Mouse (Mus musculus): Measurements from ENCODE around the gene Tcaim. TPM values are rescaled to one million over a fixed set of nuclear protein-coding genes. Genes with fewer than 3 reads are reported as not detected.
"Not testable (repeated sequence)": the region's sequence is repeated elsewhere in the genome, so short reads cannot be mapped to it uniquely, and the experiment has no call there.

Gene Tcaim
- polyA plus RNA-seq, 1 experiment from 2014 or later, result 6.3 TPM

- Histone ChIP-seq H3K4me1 (ENCODE audit: control insufficient read depth, insufficient read depth, low read length) (no peaks in the 10 kb centered on the region), H3K4me2 (replicated peaks; ENCODE audit: low read depth, low read length) (no peak within 1 kb of the TSS), H3K36me3 (ENCODE audit: control insufficient read depth, insufficient read depth, low read length) (no peaks in the 10 kb centered on the region), H3K27me3 (ENCODE audit: control insufficient read depth, insufficient read depth, low read length) (no peaks in the 10 kb centered on the region), H3K9ac (ENCODE audit: low read depth, low read length) (no peak within 1 kb of the TSS), H3K27ac (ENCODE audit: low read depth, low read length) (no peak within 1 kb of the TSS), H3K4me3 (ENCODE audit: low read length) (no peak within 1 kb of the TSS), H3K9me3 (ENCODE audit: control insufficient read depth, low read length) (peaks cover 4% of the 10 kb centered on the region; the same call in 1 of the 2 replicates)
- 76% methylated on average over 3 of the region's 3 CpGs for WGBS
- ATAC-seq (ENCODE audit: low FRiP score, low TSS enrichment), result no peak
Observed at GRCm38 (mm10) chr9:122843760-122844159, 38.4 kb downstream of the Tcaim start, which contains the start of gene Gm35549. Gm35549 (minus strand) TSS chr9:122844035.

GRCm38 (mm10) chr9:122845621-122846020 lies 40.3 kb downstream of the Tcaim start:
- H3K36me3 ChIP-seq (ENCODE audit: control insufficient read depth, insufficient read depth, low read length), result peaks cover 14% of the 10 kb centered on the region; the same call in 1 of the 2 replicates
- 82% methylated on average over 3 of the region's 3 CpGs for WGBS
- no peak overlapping the region for H3K4me3 ChIP-seq (ENCODE audit: low read length)
- no peak overlapping the region for H3K4me2 ChIP-seq (replicated peaks; ENCODE audit: low read depth, low read length)
- no peak overlapping the region for H3K9ac ChIP-seq (ENCODE audit: low read depth, low read length)
- H3K4me1 ChIP-seq (ENCODE audit: control insufficient read depth, insufficient read depth, low read length), result no peaks in the 10 kb centered on the region
- peaks cover 8% of the 10 kb centered on the region; the same call in 1 of the 2 replicates for H3K9me3 ChIP-seq (ENCODE audit: control insufficient read depth, low read length)
- H3K27me3 ChIP-seq (ENCODE audit: control insufficient read depth, insufficient read depth, low read length), result no peaks in the 10 kb centered on the region
- ATAC-seq (ENCODE audit: low FRiP score, low TSS enrichment), result no peak
- H3K27ac ChIP-seq (ENCODE audit: low read depth, low read length), result no peak overlapping the region

- Histone ChIP-seq H3K4me2 (replicated peaks; ENCODE audit: low read depth, low read length) (no peak overlapping the region), H3K36me3 (ENCODE audit: control insufficient read depth, insufficient read depth, low read length) (peaks cover 19% of the 10 kb centered on the region), H3K4me1 (ENCODE audit: control insufficient read depth, insufficient read depth, low read length) (no peaks in the 10 kb centered on the region), H3K27ac (ENCODE audit: low read depth, low read length) (no peak overlapping the region), H3K4me3 (ENCODE audit: low read length) (no peak overlapping the region), H3K9ac (ENCODE audit: low read depth, low read length) (no peak overlapping the region), H3K27me3 (ENCODE audit: control insufficient read depth, insufficient read depth, low read length) (no peaks in the 10 kb centered on the region), H3K9me3 (ENCODE audit: control insufficient read depth, low read length) (peaks cover 8% of the 10 kb centered on the region; the same call in 1 of the 2 replicates)
- ATAC-seq (ENCODE audit: low FRiP score, low TSS enrichment), result no peak
Observed at GRCm38 (mm10) chr9:122846156-122846555, 40.8 kb downstream of the Tcaim start.

- Histone ChIP-seq H3K9me3 (ENCODE audit: control insufficient read depth, low read length) (peaks cover 13% of the 10 kb centered on the region), H3K36me3 (ENCODE audit: control insufficient read depth, insufficient read depth, low read length) (peaks cover 36% of the 10 kb centered on the region)
- H3K4me2 ChIP-seq (replicated peaks; ENCODE audit: low read depth, low read length); H3K27ac ChIP-seq (ENCODE audit: low read depth, low read length); H3K9ac ChIP-seq (ENCODE audit: low read depth, low read length); ATAC-seq (ENCODE audit: low FRiP score, low TSS enrichment); H3K4me1 ChIP-seq (ENCODE audit: control insufficient read depth, insufficient read depth, low read length); H3K4me3 ChIP-seq (ENCODE audit: low read length); H3K27me3 ChIP-seq (ENCODE audit: control insufficient read depth, insufficient read depth, low read length): not testable (repeated sequence)
- WGBS, result 88% methylated on average over 7 of the region's 8 CpGs
Observed at GRCm38 (mm10) chr9:122847811-122848311, 42.5 kb downstream of the Tcaim start.

GRCm38 (mm10) chr9:122854526-122854925 lies 49.2 kb downstream of the Tcaim start:
- WGBS, result 95% methylated on average over 7 of the region's 7 CpGs
- peaks cover 17% of the 10 kb centered on the region for H3K9me3 ChIP-seq (ENCODE audit: control insufficient read depth, low read length)
- H3K4me3 ChIP-seq (ENCODE audit: low read length), result no peak overlapping the region
- H3K27me3 ChIP-seq (ENCODE audit: control insufficient read depth, insufficient read depth, low read length), result no peaks in the 10 kb centered on the region
- no peak overlapping the region for H3K27ac ChIP-seq (ENCODE audit: low read depth, low read length)
- no peaks in the 10 kb centered on the region for H3K4me1 ChIP-seq (ENCODE audit: control insufficient read depth, insufficient read depth, low read length)
- peak; percentile 28; the same call in 1 of the 2 replicates for ATAC-seq (ENCODE audit: low FRiP score, low TSS enrichment)
- H3K4me2 ChIP-seq (replicated peaks; ENCODE audit: low read depth, low read length), result no peak overlapping the region
- no peak overlapping the region for H3K9ac ChIP-seq (ENCODE audit: low read depth, low read length)
- H3K36me3 ChIP-seq (ENCODE audit: control insufficient read depth, insufficient read depth, low read length), result peaks cover 92% of the 10 kb centered on the region

- ATAC-seq (ENCODE audit: low FRiP score, low TSS enrichment); H3K4me2 ChIP-seq (replicated peaks; ENCODE audit: low read depth, low read length); H3K9ac ChIP-seq (ENCODE audit: low read depth, low read length); H3K4me3 ChIP-seq (ENCODE audit: low read length); H3K27ac ChIP-seq (ENCODE audit: low read depth, low read length); H3K4me1 ChIP-seq (ENCODE audit: control insufficient read depth, insufficient read depth, low read length); H3K27me3 ChIP-seq (ENCODE audit: control insufficient read depth, insufficient read depth, low read length): not testable (repeated sequence)
- WGBS, result 95% methylated on average over 2 of the region's 7 CpGs
- peaks cover 93% of the 10 kb centered on the region for H3K36me3 ChIP-seq (ENCODE audit: control insufficient read depth, insufficient read depth, low read length)
- peaks cover 22% of the 10 kb centered on the region for H3K9me3 ChIP-seq (ENCODE audit: control insufficient read depth, low read length)
Observed at GRCm38 (mm10) chr9:122855141-122855540, 49.8 kb downstream of the Tcaim start.

GRCm38 (mm10) chr9:122855617-122856016 lies 50.3 kb downstream of the Tcaim start:
- Histone ChIP-seq H3K9ac (ENCODE audit: low read depth, low read length) (no peak overlapping the region), H3K4me1 (ENCODE audit: control insufficient read depth, insufficient read depth, low read length) (no peaks in the 10 kb centered on the region), H3K4me2 (replicated peaks; ENCODE audit: low read depth, low read length) (no peak overlapping the region), H3K27me3 (ENCODE audit: control insufficient read depth, insufficient read depth, low read length) (no peaks in the 10 kb centered on the region), H3K4me3 (ENCODE audit: low read length) (no peak overlapping the region), H3K9me3 (ENCODE audit: control insufficient read depth, low read length) (peaks cover 26% of the 10 kb centered on the region), H3K36me3 (ENCODE audit: control insufficient read depth, insufficient read depth, low read length) (peaks cover 94% of the 10 kb centered on the region), H3K27ac (ENCODE audit: low read depth, low read length) (no peak overlapping the region)
- whole genome bisulfite sequencing, result 94% methylated on average over 4 of the region's 4 CpGs
- ATAC-seq (ENCODE audit: low FRiP score, low TSS enrichment), result no peak

GRCm38 (mm10) chr9:122856716-122857115 lies 51.4 kb downstream of the Tcaim start:
- Histone ChIP-seq H3K4me3 (ENCODE audit: low read length) (no peak overlapping the region), H3K36me3 (ENCODE audit: control insufficient read depth, insufficient read depth, low read length) (peaks cover 94% of the 10 kb centered on the region), H3K9ac (ENCODE audit: low read depth, low read length) (no peak overlapping the region), H3K9me3 (ENCODE audit: control insufficient read depth, low read length) (peaks cover 34% of the 10 kb centered on the region), H3K4me1 (ENCODE audit: control insufficient read depth, insufficient read depth, low read length) (no peaks in the 10 kb centered on the region), H3K4me2 (replicated peaks; ENCODE audit: low read depth, low read length) (no peak overlapping the region), H3K27ac (ENCODE audit: low read depth, low read length) (no peak overlapping the region), H3K27me3 (ENCODE audit: control insufficient read depth, insufficient read depth, low read length) (no peaks in the 10 kb centered on the region)
- WGBS, result 95% methylated on average over 3 of the region's 3 CpGs
- ATAC-seq (ENCODE audit: low FRiP score, low TSS enrichment), result no peak

GRCm38 (mm10) chr9:122860752-122861151 lies 55.4 kb downstream of the Tcaim start:
- no peak overlapping the region for H3K4me2 ChIP-seq (replicated peaks; ENCODE audit: low read depth, low read length)
- H3K27ac ChIP-seq (ENCODE audit: low read depth, low read length), result no peak overlapping the region
- no peak overlapping the region for H3K4me3 ChIP-seq (ENCODE audit: low read length)
- H3K9me3 ChIP-seq (ENCODE audit: control insufficient read depth, low read length), result peaks cover 31% of the 10 kb centered on the region
- no peaks in the 10 kb centered on the region for H3K27me3 ChIP-seq (ENCODE audit: control insufficient read depth, insufficient read depth, low read length)
- ATAC-seq (ENCODE audit: low FRiP score, low TSS enrichment), result no peak
- peaks cover 64% of the 10 kb centered on the region for H3K36me3 ChIP-seq (ENCODE audit: control insufficient read depth, insufficient read depth, low read length)
- H3K9ac ChIP-seq (ENCODE audit: low read depth, low read length), result no peak overlapping the region
- H3K4me1 ChIP-seq (ENCODE audit: control insufficient read depth, insufficient read depth, low read length), result peaks cover 7% of the 10 kb centered on the region

Measured in kidney, embryonic 14.5 days (tissue).